Mouse (Mus musculus): ENCODE results near the gene Agmo. TPM values are rescaled to one million over a fixed set of nuclear protein-coding genes. Genes with fewer than 3 reads are reported as not detected.

The Agmo gene
- total RNA-seq, 1 experiment from 2014 or later: 1.2 TPM

GRCm38 (mm10) chr12:37426350-37426749 lies 184.9 kb downstream of the Agmo start:
- ATAC-seq (replicated peaks; ENCODE audit: low read depth, poor library complexity, severe bottlenecking): no peak

- ATAC-seq (replicated peaks; ENCODE audit: low read depth, poor library complexity, severe bottlenecking): no peak
Observed at GRCm38 (mm10) chr12:37426750-37427149, 185.3 kb downstream of the Agmo start.

- ATAC-seq (replicated peaks; ENCODE audit: low read depth, poor library complexity, severe bottlenecking): no peak
Observed at GRCm38 (mm10) chr12:37434466-37434865, 193.0 kb downstream of the Agmo start.

- ATAC-seq (replicated peaks; ENCODE audit: low read depth, poor library complexity, severe bottlenecking): no peak
Observed at GRCm38 (mm10) chr12:37442486-37443013, 201.1 kb downstream of the Agmo start.

- no peak for ATAC-seq (replicated peaks; ENCODE audit: low read depth, poor library complexity, severe bottlenecking)
Observed at GRCm38 (mm10) chr12:37445255-37445654, 203.8 kb downstream of the Agmo start.

GRCm38 (mm10) chr12:37449597-37449996 lies 208.2 kb downstream of the Agmo start:
- ATAC-seq (replicated peaks; ENCODE audit: low read depth, poor library complexity, severe bottlenecking): no peak

- ATAC-seq (replicated peaks; ENCODE audit: low read depth, poor library complexity, severe bottlenecking): peak; percentile 79
Observed at GRCm38 (mm10) chr12:37450366-37451156, 209.1 kb downstream of the Agmo start.

GRCm38 (mm10) chr12:37471631-37472030 lies 230.2 kb downstream of the Agmo start:
- ATAC-seq (replicated peaks; ENCODE audit: low read depth, poor library complexity, severe bottlenecking): no peak

- no peak for ATAC-seq (replicated peaks; ENCODE audit: low read depth, poor library complexity, severe bottlenecking)
Observed at GRCm38 (mm10) chr12:37476849-37477248, 235.4 kb downstream of the Agmo start.

- no peak for ATAC-seq (replicated peaks; ENCODE audit: low read depth, poor library complexity, severe bottlenecking)
Observed at GRCm38 (mm10) chr12:37487991-37488390, 246.6 kb downstream of the Agmo start.

- no peak for ATAC-seq (replicated peaks; ENCODE audit: low read depth, poor library complexity, severe bottlenecking)
Observed at GRCm38 (mm10) chr12:37498871-37499270, 257.4 kb downstream of the Agmo start.

GRCm38 (mm10) chr12:37507406-37507805 lies 266.0 kb downstream of the Agmo start:
- ATAC-seq (replicated peaks; ENCODE audit: low read depth, poor library complexity, severe bottlenecking): no peak

- no peak for ATAC-seq (replicated peaks; ENCODE audit: low read depth, poor library complexity, severe bottlenecking)
Observed at GRCm38 (mm10) chr12:37507826-37508225, 266.4 kb downstream of the Agmo start.

- no peak for ATAC-seq (replicated peaks; ENCODE audit: low read depth, poor library complexity, severe bottlenecking)
Observed at GRCm38 (mm10) chr12:37521772-37522171, 280.3 kb downstream of the Agmo start.

GRCm38 (mm10) chr12:37524662-37525061 lies 283.2 kb downstream of the Agmo start:
- no peak for ATAC-seq (replicated peaks; ENCODE audit: low read depth, poor library complexity, severe bottlenecking)

GRCm38 (mm10) chr12:37540994-37541393 lies 299.6 kb downstream of the Agmo start:
- ATAC-seq (replicated peaks; ENCODE audit: low read depth, poor library complexity, severe bottlenecking): no peak

- no peak for ATAC-seq (replicated peaks; ENCODE audit: low read depth, poor library complexity, severe bottlenecking)
Observed at GRCm38 (mm10) chr12:37558284-37558683, 316.8 kb downstream of the Agmo start.

GRCm38 (mm10) chr12:37565882-37566596 lies 324.6 kb downstream of the Agmo start:
- no peak for ATAC-seq (replicated peaks; ENCODE audit: low read depth, poor library complexity, severe bottlenecking)

GRCm38 (mm10) chr12:37571922-37572321 lies 330.5 kb downstream of the Agmo start:
- no peak for ATAC-seq (replicated peaks; ENCODE audit: low read depth, poor library complexity, severe bottlenecking)

GRCm38 (mm10) chr12:37582777-37583176 lies 341.3 kb downstream of the Agmo start:
- no peak for ATAC-seq (replicated peaks; ENCODE audit: low read depth, poor library complexity, severe bottlenecking)

- no peak for ATAC-seq (replicated peaks; ENCODE audit: low read depth, poor library complexity, severe bottlenecking)
Observed at GRCm38 (mm10) chr12:37592853-37593252, 351.4 kb downstream of the Agmo start.

All from common myeloid progenitor, adult 5-6 weeks (primary cell).